Mouse (Mus musculus) embryonic stem cell, embryonic (primary cell): ENCODE results near the gene Chtf18.

Experiments used
- CTCF ChIA-PET, 4 experiments: fragments of 300-600 bp in 2 of 4; fragments of 350-600 bp in 2 of 4; sonication (Branson Sonifier 250); formaldehyde crosslinking; loops; one replicate each; lab custom pipeline; 2022; ENCODE audit warnings: inconsistent platforms in 2 of 4; lab: Charles Lee
- POLR2A ChIA-PET, 4 experiments: fragments of 300-600 bp in 2 of 4; fragments of 350-600 bp in 2 of 4; sonication (Branson Sonifier 250); formaldehyde crosslinking; loops; one replicate each; lab custom pipeline; 2022; ENCODE audit warnings: antibody characterized with exemption in 4 of 4, inconsistent platforms in 1 of 4; lab: Charles Lee

The Chtf18 gene

DNA sequence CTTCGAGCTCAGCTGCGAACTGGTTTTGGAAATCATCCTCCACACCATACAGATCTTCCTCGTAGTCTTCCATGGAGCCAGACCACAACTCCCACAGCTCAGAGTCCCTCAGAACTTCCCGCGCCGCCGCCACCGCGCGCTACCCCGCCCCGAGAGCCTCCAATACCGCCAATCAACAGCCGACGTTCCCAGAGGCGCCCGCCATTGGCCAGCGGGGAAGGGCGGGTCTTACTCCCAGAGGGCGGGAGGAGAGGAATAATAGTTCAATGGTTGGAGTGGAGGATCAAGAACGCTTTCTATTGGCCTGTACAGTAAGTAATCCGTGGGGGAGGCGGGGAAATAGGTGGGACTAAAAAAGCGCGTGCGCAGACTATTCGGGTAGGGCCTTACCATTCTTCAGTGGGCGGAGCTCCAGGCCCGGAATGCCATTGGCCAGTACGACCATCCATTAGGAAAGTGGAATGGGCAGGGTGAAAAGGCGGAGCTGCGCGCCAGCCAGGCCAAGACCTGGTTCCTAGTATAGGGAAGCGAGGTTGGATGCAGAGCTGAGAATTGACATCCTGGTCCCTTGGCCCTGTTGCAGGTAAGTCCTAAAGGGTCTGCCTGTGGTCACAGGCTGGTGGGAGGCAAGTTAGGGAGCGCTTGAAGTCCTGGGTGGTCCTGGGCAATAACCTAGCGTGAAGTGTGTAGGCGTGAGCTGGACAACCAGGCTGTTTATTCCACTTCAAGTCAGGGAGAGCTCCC is at the start of gene Chtf18, which contains the start of gene Rpusd1:
Gene Chtf18 (minus strand): TSS at position 155 of the 744 bp plus-strand sequence.
Gene Rpusd1 (plus strand): TSS at position 406 of the 744 bp plus-strand sequence.
- CTCF ChIA-PET, result interaction anchor here (0.5 to 1.7 kb wide), 40 partner anchors 8 to 782 kb away, joined by 3 to 16 read pairs (median 4); partner anchors contain the start of genes Narfl (in 4 of the 4), Gng13 (in 1 of the 4), Haghl (in 1 of the 4) and Jmjd8 (in 1 of the 4)
- POLR2A ChIA-PET, result interaction anchor here (0.5 to 10.8 kb wide), 100 partner anchors 9 to 1200 kb away, joined by 3 to 137 read pairs (median 4); partner anchors contain the start of genes Gng13 (in 4 of the 4), Stub1 (in 4 of the 4), Jmjd8 (in 3 of the 4) and Msln (in 3 of the 4)

DNA sequence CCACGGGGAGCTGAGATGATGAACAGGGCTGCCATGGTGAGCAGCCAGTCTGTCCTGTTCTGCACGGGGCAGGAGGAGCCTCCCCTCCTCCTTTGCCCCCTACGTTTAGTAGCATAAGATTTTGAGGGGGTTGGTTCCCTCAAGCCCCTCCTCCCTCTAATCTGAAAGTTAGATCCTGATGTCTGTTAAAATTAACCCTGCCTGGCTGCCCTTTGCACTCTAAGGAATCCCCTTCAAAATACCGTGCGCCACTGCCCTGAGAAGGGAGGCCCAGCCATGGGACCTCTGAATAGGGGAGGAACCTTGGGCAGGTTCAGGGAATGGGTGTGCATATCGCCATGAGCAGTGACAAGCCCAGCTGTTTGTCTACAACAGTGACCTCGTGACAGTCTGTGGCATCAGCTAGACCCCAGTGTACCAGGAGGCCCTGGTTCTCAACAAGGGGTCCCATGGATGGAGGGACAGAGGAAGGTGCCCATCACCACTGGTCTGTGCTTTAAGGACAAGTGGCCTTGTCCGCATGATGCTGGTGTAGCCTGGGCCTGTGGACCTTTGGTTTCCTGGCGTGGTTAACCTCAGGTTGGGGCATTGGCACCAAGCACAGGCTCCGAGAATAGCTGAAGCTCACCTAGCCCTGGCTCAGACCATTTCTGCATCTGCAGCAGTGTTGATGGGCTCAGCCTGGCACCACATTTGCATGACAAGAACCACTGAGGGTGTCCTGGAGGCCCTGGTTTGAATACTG is 48.3 kb upstream of the Chtf18 start:
- CTCF ChIA-PET, result interaction anchor here in 2 of 4 experiments (1.2 to 2.7 kb wide), 2 partner anchors 26 kb away, joined by 4 to 10 read pairs; no protein-coding TSS in a partner anchor
- POLR2A ChIA-PET, result interaction anchor here in 2 of 4 experiments (0.6 to 4.1 kb wide), 7 partner anchors 10 to 889 kb away, joined by 4 to 31 read pairs (median 13); partner anchors contain the start of genes Chtf18 (in 2 of the 2), Rpusd1 (in 2 of the 2), Haghl (in 1 of the 2) and Spsb3 (in 1 of the 2)

DNA sequence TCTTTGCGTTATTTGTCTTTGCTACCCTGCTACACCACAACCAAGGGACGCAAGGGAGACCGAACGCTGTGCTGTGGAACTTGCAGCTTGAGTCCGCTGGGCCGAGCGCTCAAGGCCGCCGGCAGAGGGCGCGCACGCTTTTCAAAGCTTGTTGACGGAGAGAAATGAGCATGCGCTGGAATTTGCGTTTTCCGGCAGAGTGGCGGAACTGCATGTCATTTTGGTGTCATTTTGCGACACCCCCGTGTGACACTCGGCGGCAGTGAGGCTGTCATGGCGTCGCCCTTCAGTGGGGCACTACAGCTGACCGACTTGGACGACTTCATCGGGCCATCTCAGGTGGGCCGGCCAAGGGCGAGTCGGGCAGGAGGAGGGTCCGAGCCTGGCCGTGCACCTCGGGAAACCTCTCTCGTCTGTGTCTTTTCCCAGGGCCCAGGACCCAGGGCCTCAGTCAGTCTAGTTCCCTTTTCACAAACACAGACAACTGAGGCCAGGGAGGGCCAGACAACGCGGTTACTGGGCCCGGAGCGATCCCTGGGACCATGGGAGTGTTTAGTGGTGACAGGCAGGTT is 46.4 kb upstream of the Chtf18 start, which contains the start of gene Narfl:
Gene Narfl (plus strand): TSS at position 228 of the 572 bp plus-strand sequence.
- ChIA-PET CTCF (interaction anchor here (0.6 to 2.7 kb wide), 47 partner anchors 8 to 296 kb away, joined by 3 to 20 read pairs (median 5); partner anchors contain the start of genes Chtf18 (in 4 of the 4), Rpusd1 (in 4 of the 4), Haghl (in 2 of the 4) and Metrn (in 2 of the 4)), POLR2A (interaction anchor here (0.6 to 4.1 kb wide), 33 partner anchors 8 to 479 kb away, joined by 3 to 31 read pairs (median 6); partner anchors contain the start of genes Chtf18 (in 3 of the 4), Haghl (in 3 of the 4), Rpusd1 (in 3 of the 4) and Stub1 (in 2 of the 4))

DNA sequence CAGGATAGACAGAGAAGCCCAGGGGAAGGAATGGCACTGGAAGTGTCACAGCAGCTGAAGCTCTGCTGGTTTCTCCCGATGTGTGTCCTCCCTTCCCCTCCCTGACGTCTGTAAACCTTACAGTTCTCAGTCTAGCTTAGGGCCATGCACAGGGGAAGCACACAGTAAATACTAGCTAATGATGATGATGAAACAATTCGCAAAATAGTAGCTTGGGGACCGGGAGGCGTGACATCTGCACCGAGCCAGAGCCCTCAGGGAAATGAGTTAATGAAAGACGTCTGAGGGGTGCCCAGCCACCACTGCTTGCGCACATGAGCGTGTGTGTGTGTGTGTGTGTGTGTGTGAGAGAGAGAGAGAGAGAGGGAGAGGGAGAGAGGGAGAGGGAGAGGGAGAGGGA is 42.1 kb upstream of the Chtf18 start:
- CTCF ChIA-PET, result interaction anchor here in 1 of 4 experiments (1.2 kb wide), 1 partner anchor 10 kb away, joined by 3 read pairs; no protein-coding TSS in a partner anchor
- POLR2A ChIA-PET, result interaction anchor here in 3 of 4 experiments (0.6 to 5.6 kb wide), 18 partner anchors 8 to 908 kb away, joined by 3 to 49 read pairs (median 4); partner anchors contain the start of genes Chtf18 (in 1 of the 3), Haghl (in 1 of the 3), Msln (in 1 of the 3) and Rpusd1 (in 1 of the 3)

DNA sequence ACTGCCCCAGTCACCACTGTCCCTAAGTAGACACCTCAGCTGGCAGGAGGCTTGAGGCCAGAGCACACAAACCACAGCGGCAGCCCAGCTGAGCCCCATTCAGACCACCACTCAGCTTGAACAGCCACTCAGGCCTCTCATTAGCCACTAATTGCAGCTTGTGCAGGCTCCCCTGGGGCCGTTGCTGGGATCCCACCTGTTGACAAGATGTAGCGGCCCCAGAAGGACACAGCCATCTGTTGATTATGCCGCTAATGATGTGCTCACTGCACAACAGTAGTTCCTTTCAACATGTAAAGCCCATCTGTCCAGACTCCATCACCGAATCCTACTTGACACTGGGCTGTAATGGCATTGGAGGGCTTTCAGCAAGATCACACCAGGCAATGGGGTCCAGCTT is 38.7 kb upstream of the Chtf18 start:
- POLR2A ChIA-PET, result interaction anchor here (0.6 to 5.6 kb wide), 9 partner anchors 8 to 837 kb away, joined by 3 to 49 read pairs (median 4); partner anchors contain the start of gene Stub1 (in 1 of the 4)
- CTCF ChIA-PET, result interaction anchor here in 1 of 4 experiments (2.5 kb wide), 1 partner anchor 34 kb away, joined by 6 read pairs; no protein-coding TSS in a partner anchor

DNA sequence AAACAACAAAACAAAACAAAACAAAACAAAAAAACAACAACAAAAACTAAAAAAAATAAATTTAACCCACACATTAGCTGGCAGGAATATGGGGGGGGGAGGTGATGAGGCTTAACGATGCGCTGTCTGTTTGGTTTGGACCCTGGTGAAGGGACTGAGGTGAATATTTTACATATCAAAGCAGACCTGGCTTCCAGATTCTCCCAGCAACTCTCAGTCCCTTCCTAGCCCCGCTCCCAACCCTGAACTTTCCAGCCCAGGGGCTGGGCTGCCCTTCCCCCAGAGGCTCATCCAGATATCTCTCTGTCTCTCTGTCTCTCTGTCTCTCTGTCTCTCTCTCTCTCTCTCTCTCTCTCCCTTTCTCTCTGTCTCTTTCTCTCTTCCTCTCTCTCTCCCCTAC is 35.4 kb upstream of the Chtf18 start:
- ChIA-PET CTCF (interaction anchor here (0.6 to 1.6 kb wide), 5 partner anchors 11 to 746 kb away, joined by 3 to 7 read pairs (median 4); partner anchors contain the start of gene Narfl (in 1 of the 4)), POLR2A (interaction anchor here in 3 of 4 experiments (0.5 to 11.8 kb wide), 11 partner anchors 9 to 474 kb away, joined by 3 to 137 read pairs (median 4); partner anchors contain the start of genes Chtf18 (in 2 of the 3), Rpusd1 (in 2 of the 3), Metrn (in 1 of the 3) and Msln (in 1 of the 3))

DNA sequence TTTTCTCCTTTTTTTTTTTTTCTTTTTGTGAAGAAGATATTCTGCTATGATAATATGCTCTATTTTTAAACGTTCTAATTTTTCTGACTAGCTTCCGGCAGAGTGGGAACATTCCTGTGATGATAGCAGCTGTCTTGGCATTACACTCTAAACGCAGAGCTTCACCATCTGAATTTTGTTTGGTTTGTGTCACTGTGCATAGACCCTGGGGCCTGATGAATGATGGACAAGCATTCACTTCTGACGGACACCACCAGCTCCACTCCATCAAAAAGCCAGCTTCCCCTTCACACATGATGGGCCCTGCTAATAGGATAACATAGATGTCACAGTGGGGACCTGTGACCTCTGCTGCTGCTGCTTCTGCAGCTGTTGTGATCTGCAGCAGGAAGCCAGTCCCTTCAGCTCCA is 34.3 kb upstream of the Chtf18 start:
- ChIA-PET POLR2A (interaction anchor here in 3 of 4 experiments (0.5 to 11.8 kb wide), 9 partner anchors 8 to 112 kb away, joined by 3 to 137 read pairs (median 5); partner anchors contain the start of genes Chtf18 (in 2 of the 3), Rpusd1 (in 2 of the 3) and Stub1 (in 1 of the 3)), CTCF (interaction anchor here in 2 of 4 experiments (0.6 to 1.4 kb wide), 4 partner anchors 12 to 475 kb away, joined by 3 to 7 read pairs (median 4); partner anchors contain the start of genes Narfl (in 2 of the 2), Chtf18 (in 1 of the 2) and Rpusd1 (in 1 of the 2))

DNA sequence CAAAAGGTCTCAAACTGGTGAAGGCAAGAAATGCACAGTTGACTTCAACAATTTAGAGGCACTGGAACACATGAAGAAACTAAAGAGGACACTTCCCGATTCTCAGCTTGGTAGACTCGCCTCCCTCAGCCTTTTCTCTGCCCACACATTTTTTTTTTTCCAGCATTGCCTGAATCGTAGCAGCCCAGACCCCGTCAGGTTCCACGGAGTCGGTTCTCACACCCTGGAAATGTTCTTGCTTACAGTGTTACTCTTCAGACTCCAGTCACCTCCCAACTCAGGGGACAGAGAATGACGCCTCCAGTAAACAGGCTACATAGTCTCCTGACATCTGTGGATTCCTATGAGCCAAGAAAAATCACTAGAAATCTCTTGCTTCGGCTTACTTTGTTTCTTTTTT is 32.9 kb upstream of the Chtf18 start:
- ChIA-PET CTCF (interaction anchor here in 2 of 4 experiments (0.9 to 2.2 kb wide), 5 partner anchors 10 to 28 kb away, joined by 3 to 9 read pairs (median 3); partner anchors contain the start of gene Narfl (in 1 of the 2)), POLR2A (interaction anchor here in 3 of 4 experiments (0.7 to 11.8 kb wide), 16 partner anchors 9 to 72 kb away, joined by 3 to 137 read pairs (median 4); partner anchors contain the start of genes Chtf18 (in 2 of the 3), Narfl (in 2 of the 3), Rpusd1 (in 2 of the 3) and Fam173a (in 1 of the 3))

DNA sequence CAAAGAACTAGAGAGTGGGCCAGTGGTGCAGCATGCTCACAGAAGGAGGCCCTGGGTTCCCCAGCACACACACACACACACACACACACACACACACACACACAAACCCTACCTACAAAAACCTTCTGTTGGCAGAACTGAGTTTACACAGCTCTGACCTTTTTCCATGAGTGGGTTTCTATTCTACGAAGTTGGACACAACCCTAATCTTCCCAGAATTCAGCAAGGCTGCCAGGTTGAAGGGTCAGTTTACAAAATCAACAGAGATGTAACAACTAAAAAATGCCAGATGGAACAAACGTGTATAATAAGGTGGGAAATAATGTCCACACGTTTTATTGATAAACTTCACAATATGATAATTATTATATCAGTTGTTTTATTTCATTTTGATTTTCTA is 30.5 kb upstream of the Chtf18 start:
- ChIA-PET CTCF (interaction anchor here in 2 of 4 experiments (0.9 to 1.4 kb wide), 2 partner anchors 34 to 190 kb away, joined by 3 to 5 read pairs; no protein-coding TSS in a partner anchor), POLR2A (interaction anchor here (0.6 to 11.8 kb wide), 33 partner anchors 8 to 1798 kb away, joined by 3 to 137 read pairs (median 6); partner anchors contain the start of genes Chtf18 (in 3 of the 4), Rpusd1 (in 3 of the 4), Narfl (in 2 of the 4) and Haghl (in 1 of the 4))

DNA sequence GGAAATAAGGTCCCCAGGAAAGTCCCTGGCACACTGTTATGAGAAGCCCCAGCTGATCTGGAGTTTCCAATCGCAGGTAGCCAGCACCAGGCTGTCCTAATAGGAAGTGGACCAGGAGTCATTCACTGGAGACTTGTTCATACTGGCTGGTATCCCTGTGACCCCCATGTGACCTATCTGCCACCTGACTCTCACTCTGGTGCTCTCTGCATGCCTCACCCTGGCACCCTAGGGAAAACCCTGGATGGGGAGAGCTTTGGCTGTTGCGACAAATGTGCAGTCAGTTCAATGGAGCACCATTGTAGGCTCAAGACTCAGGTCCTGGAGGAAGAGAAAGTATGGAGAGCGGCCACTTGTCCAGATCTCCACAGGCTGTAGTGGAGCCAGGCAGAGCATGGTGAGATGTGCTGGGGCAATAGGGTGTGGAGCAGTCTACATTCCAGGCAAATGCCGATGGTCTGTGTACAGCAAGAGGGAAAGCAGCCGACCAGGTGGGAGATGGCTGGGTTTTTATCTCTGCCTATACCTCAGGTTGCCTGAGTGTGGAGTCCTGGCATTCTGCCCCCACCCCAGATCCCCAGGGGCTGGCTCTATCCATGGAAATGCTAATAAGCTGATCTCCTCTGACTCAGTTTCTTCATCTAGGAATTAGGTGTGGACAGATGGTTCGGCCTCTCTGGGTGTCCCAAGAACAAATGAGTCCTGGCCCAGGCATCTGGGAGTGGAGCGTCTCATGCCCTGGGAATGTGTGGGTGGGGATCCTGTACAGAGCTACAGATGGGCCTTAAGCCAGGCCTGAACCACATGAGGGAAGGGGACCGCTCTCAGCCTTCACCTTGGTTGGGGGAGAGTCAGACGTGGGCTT is 29.4 kb upstream of the Chtf18 start:
- POLR2A ChIA-PET, result interaction anchor here (0.6 to 11.8 kb wide), 72 partner anchors 9 to 1800 kb away, joined by 3 to 137 read pairs (median 4); partner anchors contain the start of genes Chtf18 (in 3 of the 4), Narfl (in 3 of the 4), Rpusd1 (in 3 of the 4) and Haghl (in 2 of the 4)
- CTCF ChIA-PET, result interaction anchor here (0.7 to 2.1 kb wide), 11 partner anchors 17 to 1032 kb away, joined by 3 to 7 read pairs (median 4); partner anchors contain the start of genes Narfl (in 3 of the 4), Chtf18 (in 1 of the 4), Ndufb10 (in 1 of the 4) and Rpusd1 (in 1 of the 4)

DNA sequence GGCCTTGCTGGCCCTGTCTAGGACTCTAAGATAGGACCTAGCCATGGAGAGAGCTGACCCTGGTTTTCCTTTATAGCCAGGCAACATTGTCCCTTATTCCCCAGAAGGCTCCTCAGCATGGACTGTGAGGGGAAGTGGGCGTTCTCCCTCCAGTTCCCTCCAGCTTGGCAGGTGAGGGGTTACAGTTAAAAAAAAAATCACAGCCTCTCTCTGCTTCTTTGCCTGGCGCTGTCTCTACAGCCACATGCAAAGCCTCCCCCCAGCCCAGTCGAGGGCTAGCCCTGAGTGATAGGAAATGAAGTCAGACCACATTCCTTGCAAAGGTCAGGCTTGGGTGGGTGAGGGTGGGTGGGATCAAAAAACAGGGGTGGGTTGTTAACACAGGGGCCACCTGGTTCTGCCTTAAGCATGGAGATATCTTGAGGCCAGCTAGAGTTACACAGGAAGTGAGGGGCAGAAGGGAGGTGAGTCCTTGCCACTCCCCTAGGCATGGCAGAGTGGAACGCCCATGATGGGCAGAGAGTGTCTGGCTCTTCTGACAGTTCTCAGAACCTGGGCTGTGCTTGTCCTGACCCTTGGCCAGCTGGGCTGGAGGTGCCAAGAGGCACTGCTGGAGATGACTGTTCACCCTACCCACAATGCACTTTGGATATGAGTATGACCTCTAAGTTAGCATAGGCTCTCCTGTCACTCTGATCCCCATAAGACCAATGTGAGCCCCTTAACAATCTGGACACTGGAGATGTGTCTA is 28.6 kb upstream of the Chtf18 start:
- POLR2A ChIA-PET, result interaction anchor here (0.6 to 11.8 kb wide), 37 partner anchors 8 to 1155 kb away, joined by 3 to 137 read pairs (median 6); partner anchors contain the start of genes Chtf18 (in 3 of the 4), Narfl (in 3 of the 4), Rpusd1 (in 3 of the 4) and Mcrip2 (in 2 of the 4)
- CTCF ChIA-PET, result interaction anchor here in 3 of 4 experiments (0.6 to 2.1 kb wide), 3 partner anchors 24 to 253 kb away, joined by 3 to 7 read pairs (median 3); no protein-coding TSS in a partner anchor

DNA sequence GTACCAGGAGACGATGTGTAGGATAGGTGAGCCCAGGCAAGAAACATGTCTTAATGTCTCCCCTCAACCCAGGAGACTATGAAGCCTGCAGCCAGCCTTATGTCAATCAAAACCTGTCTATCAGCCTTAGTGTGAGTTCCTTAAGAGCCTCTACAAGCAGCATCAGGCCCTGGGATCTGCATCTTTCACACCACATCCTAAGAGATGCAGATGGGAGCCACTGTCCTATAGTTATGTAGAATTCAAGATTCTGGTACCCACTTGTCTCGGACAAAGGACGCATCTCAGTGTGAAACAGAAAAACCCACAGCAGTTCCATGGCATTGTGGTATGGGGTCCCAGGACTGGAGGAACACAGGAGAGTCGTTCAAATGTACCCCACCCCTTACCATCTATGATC is 27.9 kb upstream of the Chtf18 start:
- CTCF ChIA-PET, result interaction anchor here in 1 of 4 experiments (0.6 to 1.0 kb wide), 2 partner anchors 19 to 254 kb away, joined by 3 read pairs; partner anchors contain the start of gene Narfl
- POLR2A ChIA-PET, result interaction anchor here in 3 of 4 experiments (0.8 to 11.8 kb wide), 14 partner anchors 10 to 114 kb away, joined by 3 to 137 read pairs (median 12); partner anchors contain the start of genes Chtf18 (in 3 of the 3), Rpusd1 (in 3 of the 3), Stub1 (in 2 of the 3) and Mcrip2 (in 1 of the 3)

DNA sequence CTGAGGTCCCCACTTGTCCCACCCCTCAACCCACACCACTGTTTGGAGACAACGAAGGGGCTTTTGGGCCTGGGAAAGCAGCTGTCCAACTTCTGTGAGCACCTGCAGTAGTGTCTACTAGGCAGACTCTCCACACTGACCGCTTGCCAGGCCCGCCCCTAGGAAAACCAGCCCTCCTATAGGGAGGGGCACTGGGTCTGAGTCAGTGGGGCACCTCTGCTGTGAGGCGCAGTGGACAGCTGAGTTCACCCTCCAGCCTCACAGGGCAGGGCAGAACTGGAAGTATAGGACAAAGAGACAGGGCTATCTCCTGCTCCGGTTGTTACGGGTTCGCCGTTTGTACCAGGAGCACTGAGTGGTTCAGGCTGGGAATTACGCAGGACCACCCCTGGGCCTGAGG is 27.0 kb upstream of the Chtf18 start, which contains the start of gene Msln:
Gene Msln (minus strand): TSS at position 138 of the 400 bp plus-strand sequence.
- POLR2A ChIA-PET, result interaction anchor here in 3 of 4 experiments (0.8 to 11.8 kb wide), 21 partner anchors 9 to 79 kb away, joined by 3 to 137 read pairs (median 4); partner anchors contain the start of genes Chtf18 (in 3 of the 3), Rpusd1 (in 3 of the 3), Metrn (in 2 of the 3) and Haghl (in 1 of the 3)
- CTCF ChIA-PET, result interaction anchor here in 3 of 4 experiments (0.8 to 2.6 kb wide), 8 partner anchors 10 to 47 kb away, joined by 3 to 8 read pairs (median 5); partner anchors contain the start of gene Narfl (in 2 of the 3)
